Mouse (Mus musculus): Measurements from ENCODE around the gene Nisch. TPM values are rescaled to one million over a fixed set of nuclear protein-coding genes. Genes with fewer than 3 reads are reported as not detected.

The Nisch gene
- polyA plus RNA-seq, 1 experiment, result 157 TPM

DNA sequence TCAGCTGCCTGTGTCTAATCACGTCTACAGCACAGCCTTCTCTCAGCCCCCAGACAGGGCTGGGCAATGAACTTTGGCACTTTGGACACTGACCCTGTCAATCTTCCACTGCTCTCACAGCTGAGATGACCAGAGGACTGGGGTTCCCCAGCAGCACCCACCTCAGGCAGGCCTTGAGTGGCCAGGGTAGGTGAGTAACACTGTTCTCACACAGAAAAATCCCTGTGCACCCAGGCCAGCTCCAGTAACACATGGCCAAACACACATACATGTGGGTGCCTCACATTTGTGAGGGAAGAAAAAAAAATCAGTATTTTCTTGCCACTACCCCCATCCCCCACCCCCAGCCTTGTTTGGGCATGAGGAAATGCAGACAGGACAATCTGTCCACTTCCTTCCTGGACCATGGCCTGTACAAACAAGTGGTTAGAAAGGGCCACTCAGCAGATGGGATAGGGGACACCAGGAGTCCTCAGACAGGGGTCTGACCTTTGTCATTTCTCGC lies 33.9 kb downstream of the Nisch start:
- Histone ChIP-seq H3K27me3 (ENCODE audit: control insufficient read depth, insufficient read depth, low read length) (no peaks in the 10 kb centered on the region), H3K36me3 (ENCODE audit: control insufficient read depth, insufficient read depth, low read length) (peaks cover 62% of the 10 kb centered on the region), H3K4me1 (ENCODE audit: control insufficient read depth, insufficient read depth, insufficient read length, low read length) (peaks cover 7% of the 10 kb centered on the region), H3K27ac (ENCODE audit: insufficient read depth, low read depth, low read length) (no peak overlapping the region), H3K4me3 (ENCODE audit: low read depth, low read length) (no peak overlapping the region)
- WGBS, result 54% methylated on average over 2 of the region's 2 CpGs
- TF ChIP-seq CTCF (IDR thresholded peaks at IDR 0.05; ENCODE audit: extremely low read depth, insufficient read length, insufficient replicate concordance, low read depth, low read length) (no peak), POLR2A (IDR thresholded peaks at IDR 0.05; ENCODE audit: low read depth, low read length) (no peak)

DNA sequence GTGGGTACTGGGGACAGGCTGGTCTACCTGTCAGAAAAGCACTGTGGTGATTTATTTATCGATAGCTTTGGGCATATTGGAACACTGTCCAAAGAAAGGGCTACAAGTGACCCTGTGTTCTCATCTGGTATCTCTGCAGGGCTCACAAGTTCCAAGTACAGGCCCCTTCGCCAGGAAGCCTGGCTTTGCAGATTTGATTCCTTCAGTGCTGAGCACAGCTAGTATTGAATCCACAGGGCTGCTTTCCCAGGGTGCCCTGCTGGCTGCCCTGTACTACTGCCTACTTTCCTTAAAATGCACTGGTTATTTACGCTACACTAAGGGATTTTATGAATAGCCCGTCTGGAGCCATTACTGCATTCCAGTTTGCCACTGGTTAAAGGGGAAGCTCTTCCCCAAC lies 35.2 kb downstream of the Nisch start:
- Histone ChIP-seq H3K27me3 (ENCODE audit: control insufficient read depth, insufficient read depth, low read length) (no peaks in the 10 kb centered on the region), H3K4me3 (ENCODE audit: low read depth, low read length) (no peak overlapping the region), H3K4me1 (ENCODE audit: control insufficient read depth, insufficient read depth, insufficient read length, low read length) (peaks cover 7% of the 10 kb centered on the region), H3K27ac (ENCODE audit: insufficient read depth, low read depth, low read length) (no peak overlapping the region), H3K36me3 (ENCODE audit: control insufficient read depth, insufficient read depth, low read length) (peaks cover 64% of the 10 kb centered on the region)
- WGBS, result 88% methylated on average over 4 of the region's 4 CpGs
- no peak for TF ChIP-seq POLR2A (IDR thresholded peaks at IDR 0.05; ENCODE audit: low read depth, low read length)
- TF ChIP-seq CTCF (IDR thresholded peaks at IDR 0.05; ENCODE audit: extremely low read depth, insufficient read length, insufficient replicate concordance, low read depth, low read length), result no peak

DNA sequence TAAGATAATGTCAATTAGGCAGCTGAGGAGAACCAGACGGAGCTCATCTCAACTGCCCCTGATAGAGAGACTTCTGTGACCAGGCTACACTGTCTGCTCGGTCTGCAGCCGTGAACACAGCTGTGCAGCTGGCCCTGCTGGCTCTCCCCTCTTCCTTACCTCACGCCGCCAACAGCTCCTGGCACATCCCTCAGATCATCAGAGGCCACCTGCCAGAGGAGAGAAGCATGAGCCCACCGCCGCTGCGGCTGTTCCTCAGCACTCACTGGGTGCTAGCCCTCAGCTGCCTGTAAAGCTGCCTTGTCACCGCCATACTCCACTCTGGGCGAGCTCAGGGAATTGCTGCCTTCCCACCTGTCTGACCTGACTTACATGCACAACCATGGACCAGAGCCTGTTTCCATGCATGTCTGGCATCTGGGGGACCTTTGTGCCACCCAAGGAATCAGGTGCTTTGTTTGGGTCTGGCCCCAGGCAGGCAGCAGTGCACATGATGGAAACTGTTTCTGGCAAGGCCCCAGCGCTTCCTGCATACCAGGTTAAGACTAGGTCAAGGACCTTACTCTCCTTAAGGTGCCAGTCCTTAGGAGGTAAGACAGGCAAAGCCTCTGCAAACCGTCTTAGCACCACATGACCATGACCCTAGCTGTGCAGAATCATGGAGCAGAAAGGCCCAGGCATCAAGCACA lies 36.9 kb downstream of the Nisch start:
- no peak overlapping the region for H3K4me3 ChIP-seq (ENCODE audit: low read depth, low read length)
- H3K27me3 ChIP-seq (ENCODE audit: control insufficient read depth, insufficient read depth, low read length), result no peaks in the 10 kb centered on the region
- no peak for TF ChIP-seq POLR2A (IDR thresholded peaks at IDR 0.05; ENCODE audit: low read depth, low read length)
- TF ChIP-seq CTCF (IDR thresholded peaks at IDR 0.05; ENCODE audit: extremely low read depth, insufficient read length, insufficient replicate concordance, low read depth, low read length), result no peak
- 92% methylated on average over 12 of the region's 12 CpGs for WGBS
- H3K27ac ChIP-seq (ENCODE audit: insufficient read depth, low read depth, low read length), result no peak overlapping the region
- peaks cover 69% of the 10 kb centered on the region for H3K36me3 ChIP-seq (ENCODE audit: control insufficient read depth, insufficient read depth, low read length)
- peaks cover 7% of the 10 kb centered on the region for H3K4me1 ChIP-seq (ENCODE audit: control insufficient read depth, insufficient read depth, insufficient read length, low read length)

DNA sequence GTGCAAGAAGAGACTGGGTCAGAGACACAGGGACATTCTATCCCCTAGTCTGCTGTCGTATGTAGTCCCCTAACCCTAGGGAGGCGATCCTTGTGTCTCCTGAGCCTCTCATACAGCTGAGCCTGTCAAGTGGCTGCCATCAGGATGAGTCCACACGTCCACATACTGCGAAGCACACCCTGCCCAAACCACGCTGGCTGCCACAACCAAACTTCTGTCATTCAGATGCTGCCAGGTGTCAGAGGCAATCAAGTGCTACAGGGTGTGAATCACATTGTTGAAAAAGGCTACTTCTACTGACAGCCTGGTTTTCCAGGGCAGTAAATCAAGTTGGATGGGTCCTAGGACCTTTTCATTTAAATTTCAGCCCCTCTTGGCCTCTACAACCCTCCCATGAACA lies 39.0 kb downstream of the Nisch start:
- TF ChIP-seq POLR2A (IDR thresholded peaks at IDR 0.05; ENCODE audit: low read depth, low read length), result no peak
- TF ChIP-seq CTCF (IDR thresholded peaks at IDR 0.05; ENCODE audit: extremely low read depth, insufficient read length, insufficient replicate concordance, low read depth, low read length), result no peak
- Histone ChIP-seq H3K4me3 (ENCODE audit: low read depth, low read length) (no peak overlapping the region), H3K27ac (ENCODE audit: insufficient read depth, low read depth, low read length) (no peak overlapping the region), H3K4me1 (ENCODE audit: control insufficient read depth, insufficient read depth, insufficient read length, low read length) (peaks cover under 1% of the 10 kb centered on the region; the same call in 1 of the 2 replicates), H3K36me3 (ENCODE audit: control insufficient read depth, insufficient read depth, low read length) (peaks cover 80% of the 10 kb centered on the region), H3K27me3 (ENCODE audit: control insufficient read depth, insufficient read depth, low read length) (no peaks in the 10 kb centered on the region)
- 94% methylated on average over 5 of the region's 5 CpGs for WGBS

DNA sequence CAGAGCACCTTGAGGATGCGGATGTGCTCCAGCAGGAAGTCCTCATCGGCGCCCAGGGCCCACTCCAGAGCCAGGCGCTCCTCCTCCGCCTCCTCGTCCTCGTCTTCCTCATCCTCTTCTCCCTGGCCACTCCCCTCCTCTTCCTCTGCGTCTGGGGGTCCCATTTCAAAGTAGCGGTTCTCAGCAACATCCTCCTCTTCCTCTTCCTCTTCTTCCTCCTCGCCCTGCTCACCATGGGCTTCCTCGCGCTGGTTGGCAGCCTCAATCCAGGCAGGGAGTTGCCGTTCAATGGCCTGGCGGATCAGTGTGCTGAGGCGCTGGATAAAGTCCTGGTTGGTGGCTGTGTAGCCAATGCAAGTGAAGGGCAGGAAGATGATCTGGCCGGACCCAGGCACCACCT lies 39.5 kb downstream of the Nisch start:
- H3K27me3 ChIP-seq (ENCODE audit: control insufficient read depth, insufficient read depth, low read length), result no peaks in the 10 kb centered on the region
- no peak overlapping the region for H3K27ac ChIP-seq (ENCODE audit: insufficient read depth, low read depth, low read length)
- TF ChIP-seq CTCF (IDR thresholded peaks at IDR 0.05; ENCODE audit: extremely low read depth, insufficient read length, insufficient replicate concordance, low read depth, low read length), result no peak
- no peak for TF ChIP-seq POLR2A (IDR thresholded peaks at IDR 0.05; ENCODE audit: low read depth, low read length)
- no peak overlapping the region for H3K4me3 ChIP-seq (ENCODE audit: low read depth, low read length)
- H3K36me3 ChIP-seq (ENCODE audit: control insufficient read depth, insufficient read depth, low read length), result peaks cover 80% of the 10 kb centered on the region
- 91% methylated on average over 16 of the region's 16 CpGs for WGBS
- H3K4me1 ChIP-seq (ENCODE audit: control insufficient read depth, insufficient read depth, insufficient read length, low read length), result no peaks in the 10 kb centered on the region; the same call in 1 of the 2 replicates

DNA sequence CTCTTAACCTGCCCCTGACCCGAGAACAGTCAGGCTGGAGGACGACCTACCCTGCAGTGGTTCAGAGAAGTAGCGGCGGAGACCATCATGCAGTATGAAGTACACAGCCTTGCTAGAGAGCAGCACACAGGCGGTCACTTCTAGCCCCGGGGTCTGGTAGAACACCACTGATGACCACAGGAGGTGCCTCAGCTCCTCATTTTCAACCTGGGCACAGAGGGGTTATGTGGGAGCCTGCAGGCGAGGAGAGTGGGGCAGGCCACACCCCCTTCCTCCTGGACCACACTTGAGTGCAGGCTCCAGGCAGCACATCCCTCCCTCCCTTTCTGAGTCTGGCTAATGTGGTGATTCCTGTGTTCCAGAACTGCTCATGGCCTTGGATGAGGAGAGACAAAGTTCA lies 43.2 kb downstream of the Nisch start:
- H3K4me3 ChIP-seq (ENCODE audit: low read depth, low read length), result no peak overlapping the region
- no peak for TF ChIP-seq CTCF (IDR thresholded peaks at IDR 0.05; ENCODE audit: extremely low read depth, insufficient read length, insufficient replicate concordance, low read depth, low read length)
- TF ChIP-seq POLR2A (IDR thresholded peaks at IDR 0.05; ENCODE audit: low read depth, low read length), result no peak
- no peak overlapping the region for H3K27ac ChIP-seq (ENCODE audit: insufficient read depth, low read depth, low read length)
- WGBS, result 89% methylated on average over 7 of the region's 7 CpGs
- H3K36me3 ChIP-seq (ENCODE audit: control insufficient read depth, insufficient read depth, low read length), result peaks cover 77% of the 10 kb centered on the region
- no peaks in the 10 kb centered on the region for H3K4me1 ChIP-seq (ENCODE audit: control insufficient read depth, insufficient read depth, insufficient read length, low read length)
- no peaks in the 10 kb centered on the region for H3K27me3 ChIP-seq (ENCODE audit: control insufficient read depth, insufficient read depth, low read length)

DNA sequence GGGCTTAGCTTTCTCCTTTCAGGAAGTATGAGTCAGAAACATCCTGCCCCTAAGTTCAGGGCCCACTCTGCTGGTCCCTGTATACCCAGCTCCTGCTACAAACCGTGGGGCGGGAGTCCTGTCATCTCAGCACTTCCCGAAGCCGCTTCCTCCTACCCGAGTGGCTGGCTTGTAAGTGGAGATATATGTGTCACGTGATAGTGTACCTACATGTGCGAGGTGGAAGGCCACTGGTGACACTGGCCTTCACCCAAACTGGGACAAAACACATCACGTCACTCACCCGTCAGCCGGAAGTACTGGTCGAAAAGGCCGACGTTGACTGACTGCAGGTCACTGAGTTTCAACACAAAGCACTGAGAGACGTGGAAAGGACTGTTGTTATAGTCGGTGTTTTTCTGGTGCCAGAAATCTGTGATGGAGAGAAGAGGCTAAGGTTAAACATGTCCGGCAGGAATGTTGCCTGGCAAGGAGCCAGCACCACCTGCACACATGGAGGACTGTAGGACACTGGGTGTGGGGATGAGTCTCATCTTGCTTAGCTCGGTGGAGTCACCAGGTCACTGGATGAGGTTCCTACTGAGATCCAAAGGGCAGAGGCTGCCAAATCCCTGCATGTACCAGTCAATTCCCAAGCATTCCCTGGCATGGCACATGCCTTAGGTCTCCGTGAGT lies 43.8 kb downstream of the Nisch start:
- Histone ChIP-seq H3K27ac (ENCODE audit: insufficient read depth, low read depth, low read length) (no peak overlapping the region), H3K4me3 (ENCODE audit: low read depth, low read length) (no peak overlapping the region), H3K36me3 (ENCODE audit: control insufficient read depth, insufficient read depth, low read length) (peaks cover 75% of the 10 kb centered on the region), H3K27me3 (ENCODE audit: control insufficient read depth, insufficient read depth, low read length) (no peaks in the 10 kb centered on the region), H3K4me1 (ENCODE audit: control insufficient read depth, insufficient read depth, insufficient read length, low read length) (no peaks in the 10 kb centered on the region)
- WGBS, result 76% methylated on average over 18 of the region's 18 CpGs
- no peak for TF ChIP-seq CTCF (IDR thresholded peaks at IDR 0.05; ENCODE audit: extremely low read depth, insufficient read length, insufficient replicate concordance, low read depth, low read length)
- no peak for TF ChIP-seq POLR2A (IDR thresholded peaks at IDR 0.05; ENCODE audit: low read depth, low read length)
